Mouse (Mus musculus): ENCODE data around the gene 4930438A08Rik.
"Not testable (repeated sequence)": the region's sequence is repeated elsewhere in the genome, so short reads cannot be mapped to it uniquely, and the experiment has no call there.

Gene 4930438A08Rik

GRCm38 (mm10) chr11:58274572-58274971 is at the start of gene 4930438A08Rik:
Gene 4930438A08Rik (plus strand): TSS chr11:58274799.
- peak in 1 of 2 experiments; percentile 21 for DNase-seq (ENCODE audit: low spot score in 2 of 2)

DNA sequence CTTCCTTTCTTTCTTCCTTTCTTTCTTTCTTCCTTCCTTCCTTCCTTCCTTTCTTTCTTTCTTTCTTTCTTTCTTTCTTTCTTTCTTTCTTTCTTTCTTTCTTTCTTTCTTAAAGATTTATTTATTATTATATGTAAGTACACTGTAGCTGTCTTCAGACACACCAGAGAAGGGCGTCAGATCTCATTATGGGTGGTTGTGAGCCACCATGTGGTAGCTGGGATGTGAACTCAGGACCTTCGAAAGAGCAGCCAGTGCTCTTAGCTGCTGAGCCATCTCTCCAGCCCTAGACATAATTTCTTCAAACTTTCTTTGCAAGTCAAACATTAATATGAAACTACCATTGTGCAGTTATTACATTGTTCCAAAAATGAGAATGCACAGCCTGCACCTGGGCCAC is 49.7 kb upstream of the 4930438A08Rik start:
- DNase-seq (ENCODE audit: low spot score in 2 of 2) = not testable (repeated sequence)

DNA sequence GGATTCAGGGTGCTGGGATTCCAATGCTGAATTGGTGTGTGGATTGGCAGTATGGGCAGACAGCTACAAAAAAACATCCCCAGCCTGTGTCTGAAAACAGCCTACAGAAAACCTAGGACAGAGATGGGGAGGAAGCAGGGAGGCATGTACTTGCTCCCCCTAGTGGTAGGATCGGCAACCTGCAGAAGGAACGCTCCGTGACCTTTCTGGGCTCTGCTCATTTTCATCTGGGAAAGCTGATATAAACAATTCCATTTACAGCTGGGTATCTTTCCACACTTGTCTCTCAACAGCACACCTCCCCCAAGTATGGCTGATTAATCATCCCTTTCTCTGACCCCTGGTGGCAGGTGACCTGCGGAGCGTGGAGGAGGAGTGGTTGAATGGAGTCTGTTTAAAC is 48.9 kb upstream of the 4930438A08Rik start:
- DNase-seq (ENCODE audit: low spot score in 2 of 2) = peak; percentile 66 to 78

DNA sequence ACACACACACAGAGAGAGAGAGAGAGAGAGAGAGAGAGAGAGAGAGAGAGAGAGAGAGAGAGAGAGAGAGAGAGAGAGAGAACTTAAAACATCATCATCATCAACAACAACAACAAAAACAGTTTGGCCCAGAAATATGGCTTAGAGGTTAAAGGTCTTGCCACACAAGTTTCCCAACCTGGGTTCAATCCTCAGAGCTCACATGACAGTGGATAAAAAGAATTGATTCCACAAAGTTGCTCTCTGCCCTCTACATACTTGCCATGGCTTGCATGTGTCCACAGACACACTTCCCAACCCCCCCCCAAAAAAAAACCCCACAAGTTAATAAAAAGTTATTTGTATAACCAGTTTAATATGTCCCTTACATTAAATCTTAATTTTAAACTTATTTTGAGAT is 48.2 kb upstream of the 4930438A08Rik start:
- DNase-seq (ENCODE audit: low spot score in 2 of 2) = no peak

- not testable (repeated sequence) for DNase-seq (ENCODE audit: low spot score in 2 of 2)
Observed at GRCm38 (mm10) chr11:58228021-58228420, 46.6 kb upstream of the 4930438A08Rik start.

- no peak for DNase-seq (ENCODE audit: low spot score in 2 of 2)
Observed at GRCm38 (mm10) chr11:58230396-58230910, 44.1 kb upstream of the 4930438A08Rik start.

- DNase-seq (ENCODE audit: low spot score in 2 of 2) = no peak
Observed at GRCm38 (mm10) chr11:58231156-58231555, 43.4 kb upstream of the 4930438A08Rik start.

DNA sequence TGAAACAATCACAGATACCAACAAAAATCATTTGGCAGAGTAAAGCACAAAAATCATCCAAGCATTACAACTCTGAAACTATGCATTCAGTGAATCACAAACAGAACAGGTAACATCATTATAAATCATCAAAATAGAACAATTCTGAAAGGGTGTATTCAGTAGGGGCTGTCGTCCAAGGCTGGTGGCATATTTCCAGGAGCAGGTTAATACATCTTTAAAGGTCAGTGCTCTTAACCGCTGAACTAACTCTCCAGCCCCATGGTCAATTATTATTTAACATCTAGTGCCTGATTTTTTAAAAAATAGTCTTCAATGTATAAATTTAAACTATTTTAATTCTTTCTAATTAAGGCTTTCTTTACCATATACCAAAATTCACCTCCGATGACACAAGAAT is 40.0 kb upstream of the 4930438A08Rik start:
- DNase-seq (ENCODE audit: low spot score in 2 of 2) = not testable (repeated sequence)

GRCm38 (mm10) chr11:58235152-58235551 is 39.4 kb upstream of the 4930438A08Rik start:
- peak in 1 of 2 experiments; percentile 58 for DNase-seq (ENCODE audit: low spot score in 2 of 2)

DNA sequence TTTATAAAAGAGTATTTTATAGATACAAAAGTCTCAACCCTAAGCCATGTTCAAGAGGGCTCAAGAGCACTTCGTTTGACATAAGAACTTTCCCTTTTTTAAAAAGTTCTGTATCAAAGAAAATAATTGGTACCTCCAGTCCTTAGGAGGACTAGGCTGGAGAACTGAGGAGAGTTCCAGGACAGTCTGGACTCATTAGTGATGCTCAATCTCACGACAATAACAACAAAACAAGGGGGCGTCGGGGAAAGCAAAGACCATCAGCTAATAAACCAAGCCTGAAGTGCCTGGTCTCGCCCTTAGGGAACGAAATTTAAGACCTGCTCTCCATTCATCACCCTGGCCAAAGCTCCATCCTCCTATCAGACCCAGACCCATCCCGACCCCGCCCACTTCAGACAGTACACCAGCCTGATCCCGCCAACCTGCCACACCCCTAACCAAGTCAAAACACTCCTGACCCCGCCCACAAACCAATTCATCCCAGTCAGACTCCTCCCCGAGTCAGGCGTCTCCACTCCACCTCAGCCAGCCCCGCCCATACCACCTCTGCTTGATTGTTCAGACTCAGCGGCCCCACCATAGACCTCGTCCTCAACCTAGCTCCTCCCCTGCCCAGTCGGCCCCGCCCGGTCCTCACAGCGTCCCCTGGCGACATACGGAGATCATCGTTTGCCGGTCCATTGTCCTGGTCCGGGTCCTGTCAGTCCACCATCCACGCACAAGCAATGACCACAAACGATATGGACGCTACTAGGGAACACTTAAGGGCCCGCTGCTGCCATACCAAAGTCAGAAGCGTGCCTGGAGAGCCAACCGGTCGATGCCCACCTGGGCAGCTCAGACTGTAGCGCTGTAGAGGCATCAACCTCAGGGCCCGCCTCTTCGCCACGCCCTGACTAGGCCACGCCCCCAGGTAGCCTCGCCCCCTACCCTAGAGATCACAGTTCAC is 35.5 kb upstream of the 4930438A08Rik start:
- DNase-seq (ENCODE audit: low spot score in 2 of 2) = peak in 1 of 2 experiments; percentile 61

- DNase-seq (ENCODE audit: low spot score in 2 of 2) = no peak
Observed at GRCm38 (mm10) chr11:58247294-58247693, 27.3 kb upstream of the 4930438A08Rik start.

GRCm38 (mm10) chr11:58249203-58249981 is 25.2 kb upstream of the 4930438A08Rik start:
- DNase-seq (ENCODE audit: low spot score in 2 of 2) = no peak

DNA sequence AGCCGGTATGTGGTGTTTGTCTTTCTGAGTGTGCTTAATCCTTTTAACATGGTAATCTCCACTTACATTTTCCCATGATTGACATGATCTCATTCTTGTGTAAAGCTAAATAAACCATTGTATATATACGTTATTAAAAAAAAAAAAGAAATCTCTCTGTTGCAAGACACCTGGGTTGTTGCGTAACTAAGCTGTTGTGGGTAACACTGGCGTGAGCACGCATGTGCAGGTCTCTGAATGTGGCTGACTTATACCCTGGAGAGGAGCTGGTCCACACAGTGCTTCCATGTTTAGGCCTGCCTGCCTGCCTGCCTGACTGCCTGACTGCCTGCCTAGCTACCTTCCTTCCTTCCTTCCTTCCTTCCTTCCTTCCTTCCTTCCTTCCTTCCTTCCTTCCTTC is 24.0 kb upstream of the 4930438A08Rik start:
- no peak for DNase-seq (ENCODE audit: low spot score in 2 of 2)

GRCm38 (mm10) chr11:58254411-58254810 is 20.2 kb upstream of the 4930438A08Rik start:
- no peak for DNase-seq (ENCODE audit: low spot score in 2 of 2)

- no peak for DNase-seq (ENCODE audit: low spot score in 2 of 2)
Observed at GRCm38 (mm10) chr11:58257816-58258215, 16.8 kb upstream of the 4930438A08Rik start.

GRCm38 (mm10) chr11:58260156-58260555 is 14.4 kb upstream of the 4930438A08Rik start:
- no peak for DNase-seq (ENCODE audit: low spot score in 2 of 2)

- DNase-seq (ENCODE audit: low spot score in 2 of 2) = no peak
Observed at GRCm38 (mm10) chr11:58261826-58262225, 12.8 kb upstream of the 4930438A08Rik start.

GRCm38 (mm10) chr11:58262336-58262735 is 12.3 kb upstream of the 4930438A08Rik start:
- DNase-seq (ENCODE audit: low spot score in 2 of 2) = no peak

DNA sequence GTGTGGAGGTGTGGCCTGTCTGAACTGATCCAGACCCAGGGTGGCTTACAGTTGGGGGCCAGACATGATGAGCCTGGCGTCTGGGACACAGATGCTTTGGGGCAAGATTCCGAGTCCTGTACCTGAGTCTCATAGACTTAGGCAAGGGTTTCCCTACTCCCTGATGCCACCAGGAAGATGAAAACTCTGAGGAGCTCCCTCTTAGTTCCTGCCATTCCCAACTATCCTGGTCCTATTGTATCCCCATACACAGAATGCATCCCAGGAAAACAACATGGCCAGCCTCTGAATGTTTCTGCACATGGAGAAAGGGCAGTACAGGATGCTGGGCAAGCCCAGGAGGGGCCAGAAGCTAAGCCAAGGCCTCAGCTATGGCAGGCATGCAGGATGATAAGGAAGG is 11.1 kb upstream of the 4930438A08Rik start:
- DNase-seq (ENCODE audit: low spot score in 2 of 2) = no peak

GRCm38 (mm10) chr11:58264546-58264945 is 10.1 kb upstream of the 4930438A08Rik start:
- DNase-seq (ENCODE audit: low spot score in 2 of 2) = no peak

- no peak for DNase-seq (ENCODE audit: low spot score in 2 of 2)
Observed at GRCm38 (mm10) chr11:58268285-58268684, 6.3 kb upstream of the 4930438A08Rik start.

GRCm38 (mm10) chr11:58275756-58276155 is 1.2 kb downstream of the 4930438A08Rik start:
- DNase-seq (ENCODE audit: low spot score in 2 of 2) = no peak

Data from spleen, postnatal 10 days (tissue).